Mouse (Mus musculus): ENCODE results near the gene Pnpla7. TPM values are rescaled to one million over a fixed set of nuclear protein-coding genes. Genes with fewer than 3 reads are reported as not detected.

Gene Pnpla7
- total RNA-seq (2023): 177 and 296 TPM in 2 replicates

GRCm38 (mm10) chr2:24975704-24976297, at the start of gene Pnpla7:
Gene Pnpla7, plus strand, starts transcription at chr2:24976033.

DNA sequence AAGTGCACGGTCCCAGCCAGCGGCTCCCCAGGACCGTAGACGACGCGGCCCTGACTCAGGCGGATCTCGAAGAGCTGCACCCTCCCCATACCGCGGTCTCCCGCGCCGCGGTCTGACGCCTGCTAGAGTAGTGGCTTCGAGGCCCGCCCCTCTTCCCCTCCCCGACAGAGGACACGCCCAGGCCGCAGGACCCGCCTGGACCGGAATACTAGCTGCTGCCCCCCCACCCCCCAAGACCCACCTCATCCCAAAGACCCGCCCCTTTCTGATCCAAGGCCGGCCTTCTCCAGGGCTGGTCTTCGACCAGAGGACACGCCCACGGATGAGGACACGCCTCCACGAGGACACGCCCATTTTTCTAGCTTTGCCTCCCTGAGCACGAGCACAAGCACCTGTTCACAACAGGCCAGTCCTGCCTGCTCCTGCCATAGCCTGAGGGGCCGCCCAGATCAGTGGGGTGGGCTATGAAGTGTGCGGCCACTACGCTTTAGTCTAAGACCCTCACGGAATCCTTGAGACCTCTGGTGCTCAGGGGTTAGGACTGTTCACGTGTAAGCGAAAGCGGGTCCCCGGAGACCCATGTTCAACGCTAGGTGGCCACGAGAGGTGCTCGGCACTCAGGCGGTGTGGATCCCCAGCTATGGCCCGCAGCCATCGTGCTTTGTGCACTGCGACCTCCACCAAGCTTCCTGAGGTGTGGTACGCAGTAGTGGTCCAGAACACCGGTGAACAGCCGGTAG, 40.6 kb upstream of the Pnpla7 start, which contains the start of gene Arrdc1:
Gene Arrdc1 (minus strand): TSS at position 196 of the 740 bp plus-strand sequence.

DNA sequence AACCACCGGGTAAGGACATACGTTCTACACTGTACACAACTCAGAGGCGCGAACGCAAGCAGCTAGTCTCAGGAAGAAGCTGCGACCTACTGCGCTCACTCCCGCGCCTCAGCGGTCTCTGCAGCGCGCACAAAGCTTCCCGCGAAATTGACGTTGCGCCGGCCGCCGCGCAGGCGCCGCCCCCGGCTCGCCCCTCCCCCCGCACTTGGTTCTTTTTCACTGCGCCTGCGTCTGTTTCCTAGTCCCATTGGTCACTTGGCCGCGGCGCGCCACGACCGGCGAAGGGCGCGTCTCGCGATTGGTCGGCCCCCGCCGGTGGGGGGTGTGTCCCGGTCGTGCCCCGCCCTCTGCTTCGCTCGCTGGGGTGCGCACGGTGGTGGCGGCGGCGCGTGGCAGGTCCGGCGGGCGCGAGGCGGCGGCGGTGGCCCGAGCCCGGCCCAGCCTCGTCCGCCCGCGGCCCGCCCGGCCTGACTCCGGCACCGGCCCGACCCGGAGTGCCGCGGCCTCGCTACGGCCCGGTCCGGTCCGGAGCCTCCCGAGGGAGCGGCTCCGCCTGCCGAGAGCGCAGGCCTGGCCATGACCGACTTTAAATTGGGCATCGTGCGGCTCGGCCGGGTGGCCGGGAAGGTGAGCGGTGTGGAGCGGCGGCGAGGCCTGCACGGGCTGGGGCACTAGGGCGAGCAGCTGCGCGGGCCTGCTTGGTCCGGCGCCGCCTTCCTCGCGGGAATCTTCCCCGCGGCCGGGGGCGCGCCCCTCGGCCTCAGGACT, 26.2 kb upstream of the Pnpla7 start, which contains the start of gene Zmynd19:
Gene Zmynd19 (plus strand): TSS at position 372 of the 768 bp plus-strand sequence.

DNA sequence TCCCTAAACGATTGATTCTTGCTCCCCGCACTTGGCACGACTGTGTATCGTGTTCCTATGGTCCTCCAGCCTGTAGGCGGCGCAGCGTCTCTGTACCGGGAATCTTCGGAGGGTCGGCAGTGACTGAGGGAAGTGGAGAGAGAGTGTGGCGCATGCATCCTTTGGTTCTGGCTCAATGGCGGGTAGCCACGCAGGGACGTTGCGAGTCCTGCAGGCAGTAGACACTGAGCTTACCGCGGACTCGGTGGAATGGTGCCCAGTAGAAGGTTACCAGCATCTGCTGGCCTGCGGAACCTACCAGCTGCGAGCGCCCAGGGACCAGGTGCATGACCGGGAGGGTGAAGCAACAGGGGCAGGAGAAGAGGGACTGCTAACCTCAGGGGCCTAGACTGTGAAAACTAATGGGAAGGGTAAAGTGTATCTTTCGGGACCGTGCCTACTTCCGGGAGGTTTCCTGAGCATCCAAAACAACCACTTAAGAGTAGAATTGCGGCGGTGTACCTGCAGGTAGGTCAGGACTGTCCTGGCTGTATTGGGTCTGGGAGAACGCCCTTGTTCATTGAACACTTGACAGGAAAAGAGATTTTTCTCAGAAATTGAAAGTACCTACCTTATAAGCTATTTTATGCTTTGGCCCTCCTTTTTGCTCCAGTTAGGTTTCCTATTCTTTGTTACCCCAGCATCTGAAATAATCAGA, 13.4 kb upstream of the Pnpla7 start, which contains the start of gene Dph7:
Gene Dph7 (plus strand): TSS at position 97 of the 697 bp plus-strand sequence.

DNA sequence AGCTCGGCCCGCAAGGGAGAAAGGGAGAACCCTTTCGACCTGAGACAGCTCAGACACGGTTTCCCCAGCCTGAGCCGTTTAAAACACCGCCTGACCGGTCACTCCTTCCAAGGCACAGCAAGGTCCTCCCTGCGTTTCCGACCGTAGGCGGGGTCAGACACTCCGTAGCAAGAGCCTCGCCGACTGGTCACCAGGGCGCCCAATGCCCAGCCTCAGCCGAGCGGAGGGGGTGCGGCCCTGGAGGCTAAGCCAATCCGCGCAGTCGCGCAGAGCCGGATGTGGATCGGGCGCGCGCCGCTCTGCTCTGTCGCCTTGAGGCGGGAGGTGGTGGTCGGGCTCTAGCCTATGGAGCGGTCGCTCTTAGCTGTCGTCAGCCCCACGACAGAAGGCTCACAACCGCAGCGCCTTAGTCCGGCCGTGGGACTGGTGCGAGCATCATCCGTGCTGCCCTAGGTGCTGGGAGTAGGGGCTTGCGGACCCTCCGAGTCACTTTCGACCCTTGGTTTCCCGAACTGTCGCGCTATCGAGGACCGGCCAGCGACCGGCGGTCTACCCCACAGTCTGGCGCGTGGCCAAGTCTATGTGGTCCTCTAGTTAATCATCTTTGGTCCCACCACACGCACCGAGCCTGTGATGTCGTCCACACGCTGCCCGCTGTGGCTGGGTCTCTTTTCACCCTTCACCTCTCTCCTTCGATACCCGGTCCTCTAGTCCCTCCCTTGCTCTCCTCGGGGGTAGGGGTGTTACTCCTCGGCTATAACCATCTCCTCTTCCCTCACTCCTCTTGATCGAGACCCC, 728 bp upstream of the Pnpla7 start, which contains the start of gene Mrpl41:
Gene Mrpl41 (minus strand): TSS at position 193 of the 798 bp plus-strand sequence.

GRCm38 (mm10) chr2:25054221-25055067, 78.6 kb downstream of the Pnpla7 start, which contains the start of gene Nsmf:
Gene Nsmf, plus strand, starts transcription at chr2:25054355.

GRCm38 (mm10) chr2:25080076-25080475, 104.2 kb downstream of the Pnpla7 start, which contains the start of gene Entpd8:
Gene Entpd8, plus strand, starts transcription at chr2:25080304.

DNA sequence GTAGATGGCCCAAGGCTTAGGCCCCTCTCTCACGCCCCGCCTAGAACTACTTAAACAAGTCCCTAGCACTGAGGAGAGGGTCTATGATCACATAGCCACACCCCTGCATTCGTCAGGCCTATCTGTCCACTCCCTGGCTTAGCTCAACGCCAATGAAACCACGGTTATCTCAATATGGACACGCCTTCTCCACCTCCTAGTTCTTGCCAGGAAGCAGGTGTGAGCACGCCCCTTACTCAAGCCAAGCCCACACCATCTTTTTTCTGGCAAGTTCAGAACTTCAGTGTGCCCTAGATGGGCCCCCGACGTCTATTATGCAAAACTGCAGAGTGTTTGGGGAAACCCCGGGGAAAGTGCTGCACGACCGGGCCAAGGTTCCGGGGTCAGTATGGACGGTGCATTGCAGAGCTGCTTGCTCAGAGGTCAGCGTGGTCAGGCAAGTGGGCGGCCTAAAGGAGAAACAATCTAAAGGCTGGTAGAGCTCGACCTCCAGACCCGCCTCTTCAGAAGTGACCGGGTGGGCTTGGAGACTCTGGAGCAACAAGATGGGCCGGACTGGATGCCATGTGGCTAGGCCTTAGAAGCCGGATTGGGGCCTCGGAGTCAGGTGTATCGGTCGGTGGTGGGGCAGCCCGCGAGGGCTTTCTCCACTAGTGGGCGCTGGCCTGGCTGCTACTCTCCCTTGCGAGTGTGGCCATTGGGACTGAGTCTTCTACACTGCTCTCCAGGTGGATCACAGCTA, 119.4 kb downstream of the Pnpla7 start, which contains the start of gene Noxa1:
Gene Noxa1 (minus strand): TSS at position 41 of the 742 bp plus-strand sequence.

Other genes starting within 250 kb of the Pnpla7 start
- gene Cacna1b, start 212.9 kb upstream of the Pnpla7 start, total RNA-seq (2023): 0.36 and 1.8 TPM in 2 replicates
- 45.4 and 58.3 TPM in 2 replicates for gene Ehmt1, start 56.4 kb upstream of the Pnpla7 start, total RNA-seq (2023)
- 90.2 and 103 TPM in 2 replicates for gene Arrdc1, start 40.8 kb upstream of the Pnpla7 start, total RNA-seq (2023)
- 5.5 and 8.7 TPM in 2 replicates for gene Zmynd19, start 26.2 kb upstream of the Pnpla7 start, total RNA-seq (2023)
- gene Dph7, start 13.6 kb upstream of the Pnpla7 start, total RNA-seq (2023): 2.2 and 2.9 TPM in 2 replicates
- 22.6 and 25.4 TPM in 2 replicates for gene Mrpl41, start 935 bp upstream of the Pnpla7 start, total RNA-seq (2023)
- 13.3 and 21.1 TPM in 2 replicates for gene Nsmf, start 78.3 kb downstream of the Pnpla7 start, total RNA-seq (2023)
- not detected in 2 replicates for gene Entpd8, start 104.3 kb downstream of the Pnpla7 start, total RNA-seq (2023)
- not detected in 2 replicates for gene Noxa1, start 119.1 kb downstream of the Pnpla7 start, total RNA-seq (2023)
- 0.47 and 0.79 TPM in 2 replicates for gene Nrarp, start 204.7 kb downstream of the Pnpla7 start, total RNA-seq (2023)
- 33.2 and 33.9 TPM in 2 replicates for gene Tor4a, start 220.9 kb downstream of the Pnpla7 start, total RNA-seq (2023)
- gene Nelfb, start 235.5 kb downstream of the Pnpla7 start, total RNA-seq (2023): 40.8 and 59.3 TPM in 2 replicates
- not detected in 2 replicates for gene Stpg3, start 238.6 kb downstream of the Pnpla7 start, total RNA-seq (2023)
- not detected in 2 replicates for gene Fam166a, start 242.7 kb downstream of the Pnpla7 start, total RNA-seq (2023)
- 227 and 252 TPM in 2 replicates for gene Tubb4b, start 248.7 kb downstream of the Pnpla7 start, total RNA-seq (2023)